In the genomic region with DNA sequence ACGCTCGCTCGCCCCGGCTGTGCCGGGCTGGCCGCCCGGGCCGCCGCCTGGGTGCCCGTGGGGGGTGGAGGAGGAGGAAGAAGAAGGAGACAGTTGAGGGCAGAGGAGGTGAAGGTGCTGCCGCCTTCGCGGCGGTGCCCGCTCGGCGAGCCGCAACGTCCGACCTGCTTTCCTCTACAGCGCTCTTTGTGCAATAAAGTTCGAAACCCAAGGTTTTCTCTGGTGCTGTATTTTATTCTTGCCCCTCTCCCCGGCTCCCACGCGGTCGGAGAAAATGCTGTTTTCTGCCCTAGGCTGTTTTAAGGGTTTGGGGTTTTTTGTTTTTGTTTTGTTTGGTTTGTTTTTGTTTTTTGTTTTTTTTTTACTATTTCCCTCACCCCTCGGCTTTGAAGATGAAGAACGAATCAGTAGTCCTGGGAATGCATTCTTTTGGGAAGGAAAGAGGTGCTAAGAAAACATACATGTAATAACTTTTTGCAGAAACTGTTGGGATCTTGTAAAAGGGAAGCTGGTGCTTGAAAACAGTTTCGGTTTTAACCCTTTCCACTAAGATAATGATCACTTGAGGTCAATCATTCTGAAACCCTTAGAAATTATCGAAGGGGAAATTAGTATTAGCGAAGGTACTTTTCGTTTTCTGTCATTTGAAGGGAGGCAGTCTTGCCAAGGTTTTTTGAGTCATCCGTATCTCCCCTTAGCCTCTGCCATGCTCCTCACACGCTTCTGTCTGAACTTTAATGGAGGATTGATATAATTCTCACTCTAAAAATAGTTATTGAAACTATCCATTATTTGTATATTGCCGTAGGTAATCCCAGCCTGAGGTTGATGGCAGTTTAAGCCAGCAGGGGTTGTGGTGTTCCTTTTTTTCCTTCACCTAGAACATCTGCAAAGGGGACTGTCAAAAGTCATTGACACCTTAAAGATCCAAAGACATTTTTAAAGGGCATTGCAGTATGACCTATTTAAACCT, we compare ENCODE assay signal across 8 mouse cellular contexts. TPM values are rescaled to one million over a fixed set of nuclear protein-coding genes. Genes with fewer than 3 reads are reported as not detected.
DNase-seq lines count a peak whose midpoint lies in the region; ATAC-seq lines count a peak whose summit lies in the region.

No protein-coding gene starts in this region.

- peak overlapping the region; percentile 97 for H3K9ac ChIP-seq in forebrain, embryonic 12.5 days
- peak overlapping the region; percentile 99 for H3K9ac ChIP-seq in hindbrain, embryonic 11.5 days (ENCODE audit: low read depth, low read length)

- peak overlapping the region; percentile 70 for H3K4me2 ChIP-seq in forebrain, embryonic 12.5 days
- peak overlapping the region; percentile 43 for H3K4me2 ChIP-seq in hindbrain, embryonic 11.5 days (replicated peaks; ENCODE audit: low read depth, low read length)

- H3K4me3 ChIP-seq in forebrain, embryonic 12.5 days (replicated peaks): peak overlapping the region; percentile 90
- H3K4me3 ChIP-seq in hindbrain, embryonic 11.5 days (ENCODE audit: low read depth, low read length): peak overlapping the region; percentile 85

- no peak for ATAC-seq in forebrain, embryonic 12.5 days (ENCODE audit: low FRiP score)
- ATAC-seq in hindbrain, embryonic 11.5 days (ENCODE audit: low FRiP score): no peak
- 0 out of 2 replicates have a peak, but pooled peaks have one; percentile 13 for ATAC-seq in megakaryocyte-erythroid progenitor cell, adult 5-6 weeks (replicated peaks; ENCODE audit: low FRiP score, low TSS enrichment, poor library complexity, severe bottlenecking)

- peak; percentile 34 for DNase-seq in MN1 (ENCODE audit: low spot score)
- DNase-seq in c-Kit-positive CD71-negative TER-119-negative erythroid progenitor cells, embryonic 14.5 days (ENCODE audit: low read depth): peak; percentile 23
- DNase-seq in hindbrain, embryonic 11.5 days (ENCODE audit: low spot score): peak; percentile 55
- DNase-seq in layer of hippocampus, postnatal 25 days (ENCODE audit: extremely low spot score in 1 of 2, low spot score in 1 of 2): peak; percentile 25 to 48
- DNase-seq in right cerebral cortex, postnatal 4 days: peak; percentile 35
- DNase-seq in frontal cortex, postnatal 25 days (ENCODE audit: low spot score in 2 of 2): no peak

- no peaks in the 10 kb centered on the region for H3K36me3 ChIP-seq in forebrain, embryonic 12.5 days (replicated peaks)
- H3K36me3 ChIP-seq in hindbrain, embryonic 11.5 days (ENCODE audit: control insufficient read depth, insufficient read depth, low read length): no peaks in the 10 kb centered on the region

- no peaks in the 10 kb centered on the region for H3K27me3 ChIP-seq in forebrain, embryonic 12.5 days
- no peaks in the 10 kb centered on the region for H3K27me3 ChIP-seq in hindbrain, embryonic 11.5 days (ENCODE audit: control insufficient read depth, insufficient read depth, low read length)

- H3K4me1 ChIP-seq in forebrain, embryonic 12.5 days: peaks cover 33% of the 10 kb centered on the region
- no peaks in the 10 kb centered on the region for H3K4me1 ChIP-seq in hindbrain, embryonic 11.5 days (replicated peaks; ENCODE audit: control insufficient read depth, insufficient read depth, low read length)

- peak overlapping the region; percentile 100 for H3K27ac ChIP-seq in forebrain, embryonic 12.5 days
- H3K27ac ChIP-seq in hindbrain, embryonic 11.5 days (ENCODE audit: low read depth, low read length): peak overlapping the region; percentile 99

- H3K9me3 ChIP-seq in forebrain, embryonic 12.5 days: no peaks in the 10 kb centered on the region
- no peaks in the 10 kb centered on the region for H3K9me3 ChIP-seq in hindbrain, embryonic 11.5 days (ENCODE audit: control insufficient read depth, low read length)

- 3% methylated on average over 35 of the region's 35 CpGs for WGBS in forebrain, embryonic 12.5 days
- 2% methylated on average over 30 of the region's 35 CpGs for WGBS in hindbrain, embryonic 11.5 days

RNA-seq across cellular contexts. Expression of gene Creb1, which starts 1.3 kb away (rescaled TPM):
- polyA plus RNA-seq in forebrain, embryonic 12.5 days (2016; fragmentation: Nextera tagmentation; extraction: Ambion mirVana): 66.1 and 75.4 TPM in 2 replicates
- 59.9 and 60.8 TPM in 2 replicates for polyA plus RNA-seq in hindbrain, embryonic 11.5 days (2014; fragmentation: Nextera tagmentation; extraction: Ambion mirVana)
- 10 to 100 TPM; 48.8 to 51.7 TPM for total RNA-seq in layer of hippocampus, postnatal 25 days (2021)
- total RNA-seq in megakaryocyte-erythroid progenitor cell, adult 5-6 weeks (2014; fragmentation: Nextera tagmentation): 46.6 and 61.4 TPM in 2 replicates
- total RNA-seq in megakaryocyte-erythroid progenitor cell, adult 5-6 weeks (2017): 52.8 and 60.4 TPM in 2 replicates

Comparison
In these comparisons a context has a peak if more than half of its experiments do, and no peak if none do; other contexts are left out.
1. DNase-seq: peak in MN1 (single experiment), c-Kit-positive CD71-negative TER-119-negative erythroid progenitor cells, embryonic 14.5 days (single experiment), hindbrain, embryonic 11.5 days (single experiment), layer of hippocampus, postnatal 25 days (2 of 2) and right cerebral cortex, postnatal 4 days (single experiment); none in frontal cortex, postnatal 25 days (0 of 2).